Mouse (Mus musculus): ENCODE data around the gene Fam240a.

Gene Fam240a

DNA sequence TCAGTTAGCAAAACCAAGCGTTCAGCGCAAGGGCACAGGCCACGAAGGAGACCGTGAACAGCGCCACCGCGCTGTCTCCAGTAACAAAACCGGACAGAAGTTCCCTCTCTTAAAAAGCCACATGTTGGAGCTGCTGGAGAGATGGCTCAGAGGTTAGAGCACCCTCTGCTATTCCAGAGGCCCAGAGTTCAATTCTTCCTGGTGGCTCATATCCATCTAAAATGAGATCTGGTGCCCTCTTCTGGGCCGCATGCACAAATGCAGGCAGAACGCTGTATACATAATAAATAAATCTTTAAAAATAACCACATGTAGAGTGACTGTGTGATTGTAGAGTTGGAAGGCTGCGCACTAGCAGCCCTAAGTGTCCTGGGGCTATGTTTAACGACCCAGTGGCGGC, 27.6 kb upstream of the Fam240a start:
- peak; percentile 61 for DNase-seq

DNA sequence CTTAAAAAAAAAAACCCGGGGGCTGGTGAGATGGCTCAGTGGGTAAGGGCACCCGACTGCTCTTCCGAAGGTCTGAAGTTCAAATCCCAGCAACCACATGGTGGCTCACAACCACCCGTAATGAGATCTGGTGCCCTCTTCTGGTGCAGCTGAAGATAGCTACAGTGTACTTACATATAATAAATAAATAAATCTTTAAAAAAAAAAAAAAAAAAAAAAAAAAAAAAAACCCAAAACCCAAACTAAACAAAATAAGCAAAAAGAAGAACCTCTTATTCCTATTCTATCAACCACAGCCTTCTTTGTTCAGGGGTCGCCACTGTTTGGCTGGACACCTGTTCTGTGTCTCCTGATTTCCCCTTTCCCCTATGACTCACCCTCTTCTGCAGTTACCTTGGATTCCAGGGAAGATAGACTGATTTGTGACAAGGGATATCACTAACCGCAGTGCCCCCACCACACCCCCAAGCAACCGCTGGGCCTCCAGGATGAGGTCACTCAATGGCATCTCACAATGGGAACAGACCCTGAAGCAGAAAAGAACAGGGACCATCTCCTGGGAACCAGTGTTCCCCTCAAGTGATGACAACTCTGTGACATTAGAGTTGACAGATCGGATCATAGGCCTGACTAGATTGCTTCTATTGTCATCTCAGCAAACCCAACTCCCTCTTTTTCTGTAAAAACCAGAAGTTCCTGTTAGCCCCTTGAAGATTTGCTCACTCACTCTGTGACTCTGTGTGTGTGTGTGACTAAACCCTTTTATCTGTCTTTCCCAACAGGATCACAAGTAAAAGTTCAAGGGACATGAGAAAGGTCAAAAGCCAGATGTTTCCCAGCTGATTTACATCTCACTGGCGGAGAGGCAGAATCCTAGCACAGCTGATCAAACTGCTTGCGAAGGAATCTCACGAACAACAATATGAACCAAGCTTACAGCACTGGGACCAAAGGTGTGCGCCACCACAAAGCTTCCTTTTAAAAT, 21.1 kb upstream of the Fam240a start:
- DNase-seq, result peak; percentile 38

DNA sequence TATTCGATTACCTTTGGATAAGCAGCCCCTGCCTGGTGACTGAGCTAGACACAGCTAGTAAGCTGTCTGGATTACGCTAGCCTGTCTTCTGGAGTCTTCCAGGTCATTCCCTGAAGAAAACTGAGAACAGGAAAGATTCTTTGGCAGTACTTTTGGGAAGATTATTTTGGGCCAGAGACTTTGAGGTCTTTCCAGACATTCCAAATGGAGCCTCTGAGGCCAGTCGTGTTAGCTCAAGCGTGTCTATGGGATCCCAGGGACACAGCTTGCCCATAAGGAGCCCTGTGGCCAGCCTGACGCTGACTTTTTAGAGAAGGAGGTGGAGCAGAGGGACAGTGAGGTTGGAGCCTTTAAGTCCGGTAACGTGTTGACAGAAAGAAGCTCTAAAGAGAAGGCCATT, 19.3 kb upstream of the Fam240a start:
- no peak for DNase-seq

DNA sequence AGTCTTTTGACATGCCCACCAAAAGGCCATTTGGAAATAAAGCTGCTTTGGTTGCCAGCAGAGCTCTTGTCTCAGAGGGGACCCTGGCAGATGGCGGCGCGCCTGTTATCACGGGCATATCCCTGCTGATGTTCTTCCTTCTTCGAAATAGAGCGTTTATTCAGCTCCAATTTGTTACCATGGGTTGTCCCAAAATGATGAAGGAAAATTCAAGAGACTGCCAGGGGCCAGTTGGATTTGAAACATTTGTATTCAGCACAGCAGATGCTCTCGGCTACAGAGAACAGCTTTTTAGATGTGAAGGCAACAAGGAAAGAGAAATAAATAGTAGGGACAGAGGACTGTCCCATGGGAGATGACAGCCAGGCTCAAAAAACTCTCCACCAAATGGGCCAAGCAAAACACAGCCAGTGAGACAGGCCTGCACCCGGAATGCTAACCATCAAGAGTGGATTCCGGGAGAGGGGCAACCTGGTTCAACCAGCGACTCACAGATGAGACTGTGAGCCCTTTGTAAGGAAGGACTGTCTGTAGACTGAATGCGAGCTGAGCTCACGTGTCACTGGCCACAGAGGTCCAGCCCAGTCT, 17.3 kb upstream of the Fam240a start:
- DNase-seq, result no peak

DNA sequence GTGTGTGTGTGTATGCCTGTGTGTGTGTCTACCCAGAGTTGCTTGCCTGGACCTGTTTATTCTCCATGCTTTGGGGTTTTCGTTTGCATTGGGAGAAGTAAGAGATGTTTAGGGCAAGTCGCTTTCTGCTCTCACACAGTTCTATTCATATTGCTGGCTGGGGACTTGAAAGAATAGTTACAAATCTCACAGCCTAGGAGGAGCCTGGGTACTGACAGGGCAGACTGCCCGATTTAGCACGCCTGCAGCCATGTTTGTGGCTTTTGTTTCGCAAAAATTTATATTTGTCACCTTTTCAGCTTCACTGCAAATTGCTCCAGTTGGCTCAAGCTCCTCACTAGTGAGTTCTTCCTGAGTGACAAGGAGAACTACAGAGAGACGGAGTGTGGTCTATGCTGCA, 14.9 kb upstream of the Fam240a start:
- DNase-seq, result no peak

DNA sequence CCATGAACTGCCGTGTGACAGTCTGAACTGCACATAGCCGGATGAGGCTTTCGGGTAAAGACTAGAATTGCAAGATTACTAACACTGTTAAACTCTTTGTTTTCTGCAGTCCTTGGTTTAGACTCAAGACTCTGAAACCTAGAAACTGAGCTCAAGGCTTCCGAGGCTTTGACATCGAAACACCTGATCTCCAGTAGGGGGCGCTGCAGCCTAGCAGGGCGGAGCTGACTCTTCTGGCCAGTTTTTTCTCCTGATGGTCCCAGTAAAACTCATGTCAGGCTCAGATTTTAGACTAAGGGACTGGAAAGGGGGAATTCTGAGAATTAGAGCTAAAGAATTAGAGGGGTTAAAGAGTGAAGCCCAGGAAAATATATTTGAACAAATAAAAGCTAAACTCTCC, 6.1 kb upstream of the Fam240a start:
- DNase-seq, result peak; percentile 91

DNA sequence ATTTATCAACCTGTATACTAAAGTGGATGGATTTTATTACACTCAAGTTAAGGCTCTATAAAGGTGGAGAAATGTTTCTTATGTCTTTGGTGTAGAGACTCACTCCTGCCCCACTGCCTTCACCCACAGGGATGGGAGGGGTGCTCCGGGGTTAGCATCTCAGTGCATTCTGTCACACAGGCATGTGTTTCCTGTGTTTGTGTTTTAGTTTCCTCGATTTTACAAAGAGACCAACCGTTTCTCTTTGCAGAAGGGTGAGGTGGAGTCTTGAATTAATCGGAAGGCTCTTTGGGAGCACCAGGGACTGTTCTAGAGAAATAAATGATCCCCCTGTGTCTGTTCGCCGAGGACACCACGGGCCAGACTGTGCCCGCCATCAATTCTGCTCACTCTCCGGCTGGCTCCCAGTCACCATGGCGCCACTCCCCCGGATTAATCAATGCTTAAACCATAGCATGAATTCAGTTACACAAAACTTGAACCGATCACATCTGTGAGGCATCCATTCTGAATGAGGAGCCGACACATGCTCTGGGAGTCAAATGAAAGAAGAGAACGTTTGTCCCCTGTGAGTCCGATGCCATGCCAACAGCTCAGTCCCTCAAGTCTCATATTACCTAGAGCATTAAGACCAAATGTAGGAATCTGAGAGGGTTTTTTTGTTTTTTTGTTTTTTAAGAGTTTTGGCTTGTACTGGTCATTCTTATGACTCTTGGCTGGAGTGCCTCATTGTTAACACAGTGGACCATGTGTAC, 4.2 kb upstream of the Fam240a start:
- peak; percentile 60 for DNase-seq

DNA sequence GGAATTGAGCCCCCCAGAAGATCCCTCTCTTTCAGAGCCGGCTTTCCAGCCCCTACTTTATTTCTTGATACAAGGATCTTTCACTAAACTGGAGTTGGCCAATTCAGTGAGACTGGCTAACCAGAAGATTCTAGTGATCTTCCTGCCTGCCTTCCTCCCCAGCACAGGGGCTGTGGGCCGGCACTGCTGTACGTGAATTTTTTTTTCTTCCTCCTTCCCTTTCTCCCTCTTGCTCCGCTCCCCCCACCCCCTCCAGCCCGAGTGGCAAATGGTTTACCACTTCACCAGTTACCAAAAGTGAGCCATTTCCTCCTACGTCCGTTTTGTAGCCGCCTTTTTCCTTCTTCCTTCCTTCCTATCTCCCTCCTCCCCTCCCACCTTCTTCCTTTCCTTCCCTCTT, 1.2 kb downstream of the Fam240a start:
- peak; percentile 42 for DNase-seq

DNA sequence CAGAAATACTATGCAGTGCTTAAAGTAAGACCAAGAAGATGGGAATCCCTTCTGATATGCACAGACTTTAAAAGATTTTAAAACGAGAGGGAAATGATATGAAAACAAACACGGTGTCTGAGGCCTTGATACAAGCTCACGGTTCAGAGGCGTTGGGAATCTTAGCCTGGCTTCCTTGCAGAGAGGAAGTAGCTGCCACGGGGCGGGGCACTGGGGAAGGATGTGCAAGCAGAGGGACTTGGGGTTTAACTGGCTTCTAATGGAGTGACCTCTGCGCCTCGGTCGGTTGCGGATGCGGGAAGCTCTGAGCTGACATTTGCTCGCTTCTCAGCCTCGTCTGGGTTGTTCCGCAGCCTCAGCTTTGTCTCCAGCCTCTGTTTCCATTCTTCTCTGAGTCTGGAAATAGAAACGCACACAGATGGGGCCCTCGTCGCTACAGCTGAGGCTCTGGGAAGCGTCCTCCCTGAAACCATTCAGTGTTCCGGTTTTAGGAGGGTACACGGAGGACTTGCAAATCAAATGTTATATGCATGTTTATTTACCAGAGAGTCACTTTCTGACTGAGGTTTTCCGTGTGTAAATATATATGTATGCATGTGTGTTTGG, 1.9 kb downstream of the Fam240a start:
- peak; percentile 49 for DNase-seq

DNA sequence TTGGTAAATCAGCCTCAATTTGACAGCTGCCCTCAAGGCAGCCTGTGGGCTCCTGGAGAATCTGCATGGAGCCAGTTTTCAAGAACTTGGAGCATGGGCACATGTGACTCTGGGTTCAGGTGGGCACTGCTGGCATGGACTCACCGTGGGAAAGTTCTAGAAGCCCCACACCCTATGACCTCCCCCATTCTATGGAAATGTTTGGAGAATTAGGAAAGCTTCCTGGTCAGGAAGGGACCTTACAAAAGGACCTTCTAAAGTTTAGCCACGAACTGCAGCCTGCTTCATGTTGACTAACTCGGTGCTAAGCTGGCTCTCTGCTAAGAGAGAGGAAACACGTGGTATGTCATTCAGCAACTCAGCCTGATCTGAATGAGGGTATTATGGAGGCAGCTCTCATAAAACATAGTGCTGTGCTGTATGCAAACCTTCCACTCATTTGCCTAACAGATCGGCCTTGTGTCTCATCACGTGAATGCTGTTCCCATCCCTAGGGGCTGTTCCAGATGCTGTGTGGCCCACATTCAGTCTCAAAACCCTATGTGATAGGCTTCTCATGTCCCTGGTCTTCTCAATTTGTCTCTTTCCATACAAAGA, 7.2 kb downstream of the Fam240a start:
- peak; percentile 41 for DNase-seq

DNA sequence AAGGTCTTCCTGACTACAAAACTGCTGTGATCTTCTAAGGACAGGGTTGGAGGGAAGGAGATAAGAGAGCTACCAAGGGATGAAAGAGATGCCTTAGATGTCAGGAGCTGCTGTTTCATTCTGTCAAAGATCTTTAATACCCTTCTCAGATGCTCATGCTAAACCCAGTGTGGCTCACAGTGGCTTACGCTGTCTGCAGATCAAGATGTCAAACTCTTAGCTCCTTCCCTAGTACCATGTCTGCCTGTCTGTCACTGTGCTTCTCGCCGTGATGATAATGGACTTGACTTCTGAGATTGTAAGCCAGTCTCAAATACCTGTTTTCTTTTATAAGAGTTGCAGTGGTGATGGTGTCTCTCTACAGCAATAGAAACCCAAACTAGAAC, 8.0 kb downstream of the Fam240a start:
- peak; percentile 42 for DNase-seq

DNA sequence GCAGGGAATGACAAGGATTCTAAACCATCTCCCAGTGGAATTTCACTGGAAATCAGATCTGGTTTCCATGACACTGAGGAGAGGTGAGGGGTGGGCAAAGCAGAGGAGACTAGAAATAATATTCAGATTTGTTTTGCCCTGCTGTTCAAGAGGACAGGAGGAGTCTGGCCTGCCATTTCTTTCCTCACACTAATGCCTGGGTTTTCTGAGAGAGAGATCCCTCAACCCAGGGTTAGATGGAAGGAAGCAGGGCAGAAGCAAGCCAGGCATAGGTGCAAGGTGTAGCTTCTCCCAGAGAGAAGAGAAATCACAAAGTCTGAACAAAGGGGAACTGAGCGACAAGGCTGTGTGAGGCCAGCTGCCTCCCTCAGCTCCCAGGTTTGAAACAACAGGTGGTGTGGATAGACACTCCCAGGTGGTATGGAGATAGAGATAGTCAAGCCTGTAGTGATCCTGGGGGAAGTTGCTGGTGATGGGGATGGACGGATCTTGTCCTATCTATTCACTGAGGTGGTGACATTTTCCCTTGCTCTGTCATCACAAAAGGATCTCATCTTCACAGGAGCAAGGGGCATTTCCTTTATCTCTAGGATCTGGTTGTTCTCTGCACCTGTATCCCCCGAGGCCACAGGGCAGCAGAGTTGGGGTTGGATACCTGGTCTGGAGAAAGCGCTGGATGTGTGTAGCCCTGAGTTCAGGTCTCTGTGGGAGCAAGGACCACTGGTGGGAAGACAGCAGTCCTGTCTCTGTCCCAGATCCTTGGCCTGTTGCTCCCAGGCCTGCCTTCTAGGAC, 8.6 kb downstream of the Fam240a start:
- peak; percentile 53 for DNase-seq

DNA sequence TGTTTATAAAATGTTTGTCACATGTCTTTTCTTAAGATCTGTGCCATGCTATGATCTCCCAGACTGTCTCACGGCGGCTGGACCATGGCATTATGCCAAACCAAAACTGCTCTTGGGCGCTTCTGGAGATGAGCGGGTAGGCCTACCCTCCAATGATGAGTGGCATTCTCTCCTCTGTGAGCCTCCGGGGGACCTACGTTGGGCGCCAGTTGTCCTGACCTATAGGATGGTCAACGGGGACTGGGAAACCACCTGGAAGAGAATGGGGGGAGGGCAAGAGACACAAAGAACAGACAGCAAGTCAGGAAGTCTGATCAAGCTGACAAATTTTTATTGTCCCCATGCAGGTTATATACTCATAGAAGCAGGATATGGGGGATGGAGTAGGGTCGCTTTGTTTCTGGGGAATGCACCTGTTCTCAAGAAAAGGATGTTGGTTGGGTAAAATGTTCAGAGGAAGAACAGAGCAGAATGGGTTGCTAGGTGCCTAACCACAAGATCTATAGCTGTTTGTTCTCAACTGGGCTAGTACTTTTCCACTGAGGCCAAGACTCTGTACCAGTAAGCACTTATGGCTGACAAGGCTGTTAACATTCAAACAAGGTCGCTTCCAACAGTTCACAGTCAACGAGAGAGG, 9.3 kb downstream of the Fam240a start:
- peak; percentile 61 for DNase-seq

DNA sequence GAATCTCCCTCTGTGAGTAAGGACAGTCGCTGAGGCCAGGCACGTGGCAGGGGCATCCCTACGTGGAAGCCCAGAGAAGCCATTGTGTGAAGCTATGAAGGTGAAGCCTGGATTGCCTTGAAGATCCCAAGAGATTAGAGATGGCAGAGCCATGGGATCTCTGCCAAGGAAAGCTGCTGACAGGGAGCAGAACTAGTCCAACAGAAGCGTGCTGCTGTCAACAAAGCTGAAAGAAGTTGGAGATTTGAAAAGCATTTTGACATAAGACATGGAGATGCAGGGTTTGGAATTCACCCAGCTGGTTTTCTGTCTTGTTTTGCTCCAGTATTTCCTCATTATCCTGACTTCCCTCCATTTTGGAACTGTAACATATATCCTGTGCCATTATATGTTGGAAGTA, 14.4 kb downstream of the Fam240a start:
- no peak for DNase-seq

DNA sequence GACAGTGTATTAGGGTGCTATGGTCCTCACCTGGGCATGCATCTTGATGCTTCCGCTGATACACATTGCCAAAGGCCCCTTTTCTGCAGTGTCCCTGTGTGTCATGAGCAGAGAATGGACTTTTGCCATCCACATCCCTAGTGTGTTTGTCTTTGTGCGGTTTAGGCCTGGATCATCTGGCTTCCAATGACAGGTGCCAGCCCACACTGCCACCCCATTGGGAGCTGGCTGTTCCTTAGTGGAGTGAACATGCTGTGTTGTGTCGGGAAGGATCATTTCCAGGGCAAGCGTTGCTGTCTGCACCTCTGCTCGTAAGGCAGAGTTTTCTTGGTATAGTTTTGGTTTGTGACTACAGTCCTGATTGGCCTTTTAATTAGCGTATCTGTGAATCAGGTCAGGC, 15.5 kb downstream of the Fam240a start:
- DNase-seq, result no peak

DNA sequence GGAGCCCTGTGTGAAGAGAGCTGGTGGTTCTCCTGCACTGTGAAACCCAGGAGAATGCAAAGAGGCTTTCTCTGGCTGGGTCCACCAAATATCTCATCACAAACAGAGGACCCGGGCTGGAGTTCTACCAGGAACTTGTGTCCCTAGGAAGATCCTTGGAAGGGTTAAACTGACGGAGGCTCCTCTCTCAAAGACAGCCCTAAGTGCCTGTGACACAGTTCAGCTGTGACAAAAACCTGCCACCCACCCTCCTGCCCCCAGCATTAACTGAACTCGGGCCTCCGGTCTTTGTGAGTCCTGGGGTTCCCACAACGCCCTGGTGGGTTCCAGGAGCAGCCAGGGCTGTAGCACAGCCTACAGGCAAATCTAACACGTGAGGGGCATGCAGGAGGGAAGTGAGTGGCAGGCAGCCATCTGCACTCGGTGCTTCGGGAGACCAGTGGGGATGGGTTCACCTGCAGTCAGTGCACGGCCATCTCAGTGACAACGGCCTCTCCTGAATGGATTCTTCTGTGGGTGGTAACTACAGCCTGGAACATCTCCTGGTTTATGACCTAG, 17.1 kb downstream of the Fam240a start:
- peak; percentile 53 for DNase-seq

DNA sequence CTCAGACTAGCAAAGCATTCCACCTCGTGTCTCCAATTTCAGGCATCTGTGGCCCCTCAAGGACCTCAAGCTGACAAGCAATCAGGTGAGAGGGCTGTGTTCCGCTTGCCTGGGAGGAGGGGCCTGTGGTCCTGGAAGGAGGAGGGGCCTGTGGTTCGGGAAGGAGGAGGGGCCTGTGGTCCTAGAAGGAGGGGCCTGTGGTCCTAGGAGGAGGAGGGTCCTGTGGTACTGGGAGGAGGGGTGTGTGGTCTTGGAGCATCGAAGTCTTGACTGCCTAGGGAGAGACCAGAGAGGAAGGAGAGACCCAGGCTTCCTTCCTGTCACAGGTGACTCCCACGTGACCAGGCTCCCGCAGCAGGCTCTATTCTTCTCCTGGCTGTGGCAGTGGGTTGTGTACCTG, 20.1 kb downstream of the Fam240a start:
- DNase-seq, result peak; percentile 84

DNA sequence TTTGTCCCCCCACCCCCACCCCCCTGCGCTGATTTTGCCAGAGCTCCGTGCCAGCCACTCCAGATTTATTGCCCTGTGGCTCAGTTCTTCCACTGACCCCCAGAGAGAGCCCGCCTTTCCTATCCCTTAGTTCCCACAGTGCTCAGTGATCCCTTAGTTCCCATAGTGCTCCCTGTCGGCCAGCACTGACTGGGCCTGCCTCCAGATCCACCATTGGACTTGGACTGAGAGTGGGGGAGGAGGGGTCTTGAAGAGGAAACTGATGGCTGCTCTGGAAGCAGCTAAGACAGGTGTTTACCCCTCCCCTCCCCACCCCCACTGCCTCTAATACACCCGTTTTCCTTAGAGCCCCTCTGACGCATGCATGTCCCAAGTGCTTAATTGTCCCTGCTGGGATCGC, 20.7 kb downstream of the Fam240a start:
- no peak for DNase-seq

DNA sequence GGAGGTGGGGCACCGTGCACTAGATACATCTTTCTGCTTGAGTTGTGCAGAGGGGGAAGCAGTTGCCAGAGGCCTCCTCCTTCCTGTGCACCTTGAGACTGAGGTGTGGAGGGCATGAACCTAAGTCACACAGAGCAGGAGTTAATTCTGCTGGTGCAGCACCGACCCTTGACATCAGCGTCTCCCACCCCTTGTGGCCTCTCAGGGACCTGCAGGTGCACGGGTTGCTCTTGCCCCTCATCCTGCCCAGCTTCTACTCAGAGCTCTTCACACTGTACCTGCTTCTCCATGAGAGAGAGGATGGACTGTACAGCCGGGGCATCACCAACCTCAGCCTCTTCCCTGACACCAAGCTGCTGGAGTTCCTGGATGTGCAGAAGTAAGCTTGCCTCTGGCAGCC, 21.2 kb downstream of the Fam240a start:
- peak; percentile 90 for DNase-seq

DNA sequence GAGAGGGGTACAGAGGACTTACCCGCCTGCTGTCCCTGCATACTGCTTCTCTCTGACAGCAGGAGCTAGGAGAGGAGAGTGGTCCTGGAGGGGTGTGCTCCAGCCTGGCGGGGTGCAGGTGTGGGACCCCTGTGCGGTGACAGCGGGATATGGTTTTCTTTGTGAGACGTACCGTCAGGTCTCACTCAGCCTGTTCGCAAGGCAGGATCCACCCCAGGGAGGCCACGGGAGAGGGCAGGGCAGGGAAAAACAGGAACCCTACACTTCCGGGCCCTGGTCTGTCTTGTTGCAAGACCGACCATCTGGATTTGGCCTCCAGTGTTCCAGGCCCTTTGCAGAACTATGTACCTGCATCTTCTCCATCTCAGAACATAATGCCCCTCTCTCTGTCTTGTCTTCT, 23.2 kb downstream of the Fam240a start:
- DNase-seq, result peak; percentile 29

DNA sequence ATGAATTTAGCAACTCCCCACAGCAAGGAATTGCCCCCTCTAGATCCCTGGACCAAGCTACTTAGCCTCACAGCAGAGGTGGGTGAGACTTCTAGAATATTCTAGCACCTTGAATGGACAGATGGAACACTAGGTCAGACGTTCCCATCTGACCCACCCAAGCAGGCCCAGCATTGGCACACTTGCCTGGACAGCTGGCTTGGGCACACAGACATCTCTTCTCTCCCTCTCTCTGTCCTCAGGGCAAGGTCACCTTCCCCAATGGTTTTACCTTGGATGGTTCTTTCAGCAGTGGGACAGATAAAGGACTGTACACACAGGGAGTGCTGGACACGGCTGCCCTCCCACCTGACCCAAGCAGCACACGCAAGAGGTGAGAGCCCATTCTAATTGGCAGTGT, 24.1 kb downstream of the Fam240a start:
- no peak for DNase-seq
